Mouse (Mus musculus): ENCODE measurements around the gene Olfr1111.
"Not testable (repeated sequence)": the region's sequence is repeated elsewhere in the genome, so short reads cannot be mapped to it uniquely, and the experiment has no call there.

Gene Olfr1111

DNA sequence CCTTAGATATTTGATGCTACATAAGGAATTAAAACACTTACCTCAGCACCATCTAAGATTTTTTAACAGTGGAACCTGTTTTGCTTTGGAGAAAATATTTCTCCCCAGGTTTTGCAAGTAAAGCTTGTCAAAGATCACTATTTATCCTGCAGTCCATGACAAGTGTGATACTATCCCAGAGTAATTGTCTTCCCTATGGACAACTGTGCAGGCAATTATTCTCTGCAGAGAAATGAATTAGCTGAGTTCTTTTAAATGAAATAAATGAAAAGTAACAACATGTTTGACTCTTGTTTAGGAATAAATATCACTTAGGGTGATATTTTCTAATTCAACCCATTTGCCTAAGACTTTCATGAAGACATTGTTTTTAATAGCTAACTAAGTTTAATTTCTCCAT lies at the start of gene Olfr1111:
Gene Olfr1111, minus strand, starts transcription at position 101 of the 400 bp plus-strand sequence.
- DNase-seq (ENCODE audit: low spot score in 2 of 2): no peak

DNA sequence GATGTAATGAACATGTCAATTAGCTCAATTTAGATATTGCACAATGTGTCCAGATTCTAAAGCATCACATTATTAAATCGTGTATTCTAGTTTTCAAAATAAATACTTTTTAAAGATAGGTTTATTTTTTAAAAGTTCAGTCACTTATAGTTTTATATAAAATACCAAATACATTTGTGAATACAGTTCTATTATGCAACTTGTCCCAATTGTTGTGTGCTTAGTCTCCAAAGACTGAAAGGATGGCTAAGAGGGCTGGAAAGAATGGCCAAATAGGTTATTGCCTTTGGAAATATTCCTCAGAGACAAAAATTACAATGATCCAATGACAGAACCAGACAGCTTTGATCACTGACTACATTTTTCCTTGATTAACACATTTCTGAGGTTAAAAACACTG lies 35.1 kb upstream of the Olfr1111 start, which contains the start of gene Olfr1112:
Gene Olfr1112, plus strand, starts transcription at position 301 of the 400 bp plus-strand sequence.
- DNase-seq (ENCODE audit: low spot score in 2 of 2): no peak

DNA sequence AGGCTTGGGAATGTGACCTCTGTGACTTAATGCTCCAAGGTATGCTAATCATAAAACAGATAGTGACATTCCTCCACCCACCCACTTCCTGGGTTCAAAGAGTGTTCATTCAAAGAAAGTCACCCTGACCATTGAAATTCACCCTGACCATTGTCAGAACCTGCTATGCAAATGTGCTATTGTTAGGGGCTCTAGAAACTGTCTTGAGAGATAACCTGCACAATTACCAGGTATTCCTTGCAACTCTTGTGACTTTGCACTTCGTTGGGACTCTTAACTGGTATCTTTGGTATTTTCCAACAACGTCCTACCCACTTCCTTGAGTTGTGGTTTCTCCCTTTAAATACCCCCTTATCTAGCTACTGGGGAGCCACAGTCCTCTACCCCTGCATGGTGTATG lies 15.3 kb upstream of the Olfr1111 start:
- not testable (repeated sequence) for DNase-seq (ENCODE audit: low spot score in 2 of 2)

DNA sequence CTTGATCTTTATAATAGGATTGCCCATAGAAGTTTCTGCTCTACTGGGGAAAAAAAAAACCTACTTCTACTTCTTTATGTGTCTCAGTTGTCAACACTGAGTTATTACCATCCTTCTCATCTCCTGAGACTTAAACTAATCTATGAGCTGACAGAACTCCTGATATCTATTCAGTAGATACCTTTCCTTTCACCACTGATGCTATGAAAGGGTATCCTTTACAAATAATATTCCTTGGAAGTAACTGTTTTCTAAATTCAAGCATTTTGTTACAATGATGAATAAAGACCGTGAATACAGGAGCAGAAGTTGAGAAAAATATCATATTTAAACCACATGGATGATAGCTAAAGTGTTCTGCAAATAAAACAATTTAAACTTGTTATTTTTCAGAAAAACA lies 12.2 kb downstream of the Olfr1111 start, which contains the start of gene Olfr1110:
Gene Olfr1110, minus strand, starts transcription at position 101 of the 400 bp plus-strand sequence.
- no peak for DNase-seq (ENCODE audit: low spot score in 2 of 2)

DNA sequence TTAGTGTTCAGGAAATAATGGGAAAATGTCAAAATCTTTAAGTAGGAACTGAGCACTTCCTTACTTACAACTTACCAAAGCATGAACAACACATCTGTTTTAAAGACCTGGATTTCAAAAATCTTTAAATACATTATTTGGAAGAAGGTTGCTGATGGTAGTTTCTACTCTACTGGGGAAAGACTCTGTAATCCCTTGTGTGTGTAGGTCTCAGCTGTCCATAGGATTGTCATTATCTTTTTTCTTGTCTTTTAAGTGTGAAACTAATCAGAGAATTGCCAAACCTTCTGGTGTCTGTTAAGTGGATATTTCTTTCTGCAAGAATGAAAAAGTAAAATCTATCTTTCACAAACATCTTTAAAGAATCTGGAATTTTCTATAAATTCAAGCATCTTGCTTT lies 38.0 kb downstream of the Olfr1111 start, which contains the start of gene Olfr259:
Gene Olfr259, minus strand, starts transcription at position 101 of the 400 bp plus-strand sequence.
- no peak for DNase-seq (ENCODE audit: low spot score in 2 of 2)

All from left cerebral cortex, adult 9 months (tissue).